Mouse (Mus musculus) ovary, postnatal 10 days (tissue): ENCODE results near the gene Mospd3.
"Not testable (repeated sequence)": the region's sequence is repeated elsewhere in the genome, so short reads cannot be mapped to it uniquely, and the experiment has no call there.

Source experiments
- DNase-seq: peaks from one replicate; pipeline ENCODE4 v3.0.0; 2022; ENCODE audit warnings: low spot score

The Mospd3 gene

DNA sequence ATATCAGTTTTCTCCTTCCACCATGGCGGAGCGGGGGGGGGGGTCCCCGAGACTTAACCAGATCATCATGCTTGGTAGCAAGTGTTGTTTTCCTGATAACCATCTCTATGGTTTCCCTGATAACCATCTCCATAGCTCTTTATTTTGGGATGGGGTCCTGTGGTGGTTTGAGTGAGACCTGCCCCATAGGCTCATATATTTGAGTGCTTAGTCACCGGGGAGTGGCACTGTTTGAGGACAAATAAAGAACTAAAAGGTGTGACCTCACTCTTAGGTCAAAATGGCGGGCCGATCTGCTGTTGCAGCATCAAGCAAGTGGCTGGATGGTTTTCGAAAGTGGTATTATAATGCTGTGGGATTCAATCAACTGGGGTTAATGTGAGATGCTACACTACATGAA lies 14.5 kb upstream of the Mospd3 start:
- DNase-seq, result no peak

DNA sequence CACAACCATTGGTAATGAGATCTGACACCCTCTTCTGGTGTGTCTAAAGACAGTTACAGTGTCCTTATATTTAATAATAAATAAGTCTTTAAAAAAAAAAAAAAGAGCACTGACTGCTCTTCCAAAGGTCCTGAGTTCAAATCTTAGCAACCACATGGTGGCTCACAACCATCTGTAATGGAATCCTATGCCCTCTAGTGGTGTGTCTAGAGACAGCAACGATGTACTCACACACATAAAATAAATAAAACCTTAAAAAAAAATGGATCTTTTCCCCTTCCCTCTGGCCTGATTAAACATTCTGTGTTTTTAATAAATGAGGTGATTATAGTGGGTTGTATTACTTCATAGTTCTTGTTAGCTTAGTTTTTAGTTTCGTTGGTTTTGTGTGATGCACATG lies 14.1 kb upstream of the Mospd3 start:
- not testable (repeated sequence) for DNase-seq

DNA sequence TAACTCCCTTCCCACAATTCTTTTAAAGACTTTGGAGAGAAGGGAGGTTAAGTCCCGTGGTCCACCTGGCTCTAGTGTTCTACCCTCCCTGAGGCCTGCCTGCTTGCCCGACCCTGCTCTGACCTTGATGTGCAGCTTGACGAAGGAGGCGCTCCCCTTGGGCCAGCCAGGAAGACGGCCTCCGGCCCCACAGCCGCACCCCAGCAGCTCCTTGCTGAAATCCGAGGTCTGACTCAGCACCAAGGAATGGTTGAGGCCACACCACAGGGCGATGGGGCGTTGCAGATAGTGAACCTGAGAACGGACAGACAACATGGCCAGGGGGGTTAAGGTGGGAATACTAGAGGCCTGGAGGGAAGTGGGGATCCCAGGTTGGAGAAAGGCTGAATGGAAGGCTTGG lies 12.7 kb upstream of the Mospd3 start, which contains the start of gene Pcolce:
Gene Pcolce (minus strand): TSS at position 235 of the 400 bp plus-strand sequence.
- DNase-seq, result no peak

DNA sequence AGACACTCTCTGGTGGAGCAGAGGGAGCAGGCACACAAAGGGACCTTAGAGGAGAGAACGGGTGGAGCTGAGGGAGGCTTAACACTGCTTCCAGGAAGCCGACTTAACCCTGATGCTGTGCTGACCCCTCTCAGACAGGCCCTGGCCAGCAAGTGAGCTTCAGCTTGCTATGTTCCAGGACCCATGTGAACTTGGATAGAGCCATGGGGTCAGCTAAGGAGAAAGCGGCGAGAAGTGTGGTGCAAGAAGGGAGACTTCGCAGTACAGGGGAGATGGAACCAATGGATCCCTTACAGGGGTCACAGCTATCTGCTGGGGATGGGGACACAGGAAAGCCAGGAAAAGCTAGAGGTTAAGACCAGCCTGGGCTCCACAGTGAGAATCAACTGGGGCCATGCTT lies 12.2 kb upstream of the Mospd3 start:
- no peak for DNase-seq

DNA sequence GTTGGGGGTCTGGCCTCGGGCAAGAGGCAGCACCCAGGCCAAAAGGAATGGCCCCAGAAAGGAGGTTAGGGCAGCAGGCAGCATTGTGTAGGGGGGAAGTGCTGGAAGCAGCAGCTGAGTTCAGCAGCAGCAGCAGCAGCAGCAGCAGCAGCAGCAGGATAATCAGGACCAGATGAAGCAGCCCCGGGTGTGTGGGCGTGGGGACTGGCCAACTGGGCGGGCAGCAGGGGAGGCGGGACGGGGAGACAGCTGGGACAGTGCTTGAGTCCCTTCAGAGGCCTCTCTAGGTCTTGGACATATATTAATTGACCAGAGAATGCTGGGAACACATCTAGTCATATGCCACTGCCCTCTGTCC lies 10.4 kb upstream of the Mospd3 start:
- DNase-seq, result no peak

DNA sequence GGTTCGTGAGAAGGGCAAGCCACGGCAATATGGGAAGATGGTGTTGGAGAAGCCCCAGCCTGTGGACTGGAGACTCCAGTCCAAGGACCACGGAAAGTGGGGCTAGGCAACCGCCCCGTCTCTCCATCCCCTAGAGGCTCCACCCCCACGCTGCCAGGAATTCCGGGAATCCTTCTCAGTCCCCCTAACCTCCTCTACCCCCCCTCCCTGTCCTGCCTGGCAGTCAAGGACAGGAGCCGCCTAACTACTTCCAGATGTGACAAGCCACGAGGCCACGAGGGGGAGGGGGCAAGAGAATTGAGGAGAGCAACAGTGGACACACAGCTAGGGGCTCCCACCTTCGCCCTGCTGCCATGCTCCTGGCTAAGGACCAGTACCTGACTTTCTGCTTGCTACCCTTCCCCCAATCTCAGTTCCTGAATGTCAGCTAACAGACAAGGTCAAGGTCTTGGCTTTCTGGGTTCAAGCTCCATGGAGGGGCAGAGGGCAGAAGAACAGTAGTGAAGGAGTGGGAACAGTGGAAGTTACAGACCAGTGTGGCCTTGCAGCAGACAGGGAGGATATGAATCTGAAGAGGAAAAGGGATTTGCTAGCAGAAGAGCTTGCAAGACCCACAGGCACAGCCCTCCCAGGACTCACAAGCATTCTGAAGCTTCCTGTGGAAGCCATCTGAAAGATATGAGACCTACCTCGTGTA lies 9.8 kb upstream of the Mospd3 start:
- no peak for DNase-seq

DNA sequence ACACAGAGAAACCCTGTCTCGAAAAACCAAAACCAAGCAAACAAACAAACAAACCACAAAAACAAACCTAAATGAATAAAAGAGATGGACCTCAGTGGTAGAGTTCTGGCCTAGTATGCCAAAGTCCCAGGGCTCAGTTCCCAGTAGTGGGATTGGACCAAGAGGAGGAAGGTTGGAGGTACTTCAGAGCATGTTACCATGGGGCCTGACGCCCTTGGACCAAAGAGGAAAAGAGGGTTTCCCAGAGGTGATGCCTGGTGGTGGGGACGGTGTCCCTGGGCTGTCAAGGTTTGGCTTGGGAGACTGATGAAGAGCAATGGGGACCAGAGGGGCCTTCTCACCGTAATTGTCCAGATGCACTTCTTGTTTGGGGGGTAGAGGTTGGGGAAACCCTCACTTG lies 9.2 kb upstream of the Mospd3 start:
- no peak for DNase-seq

DNA sequence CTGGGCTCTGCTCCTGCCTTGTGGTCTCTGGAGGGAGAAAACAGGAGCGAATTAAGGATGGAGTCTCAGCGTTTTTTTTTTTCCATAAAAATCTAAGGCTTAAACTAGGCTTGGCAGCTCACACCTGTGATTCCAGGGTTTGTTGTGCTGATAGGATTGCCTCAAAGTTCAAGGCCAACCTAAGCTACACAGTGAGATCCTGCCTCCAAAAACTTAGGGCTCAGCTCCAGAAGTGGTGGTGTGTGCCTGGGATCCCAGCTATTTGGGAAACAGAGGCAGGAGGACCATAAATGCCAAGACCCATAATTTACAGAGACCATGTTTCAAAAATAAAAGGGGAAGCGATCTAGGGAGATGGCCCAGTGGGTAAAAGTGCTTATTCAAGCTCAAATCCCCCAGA lies 8.4 kb upstream of the Mospd3 start:
- no peak for DNase-seq

DNA sequence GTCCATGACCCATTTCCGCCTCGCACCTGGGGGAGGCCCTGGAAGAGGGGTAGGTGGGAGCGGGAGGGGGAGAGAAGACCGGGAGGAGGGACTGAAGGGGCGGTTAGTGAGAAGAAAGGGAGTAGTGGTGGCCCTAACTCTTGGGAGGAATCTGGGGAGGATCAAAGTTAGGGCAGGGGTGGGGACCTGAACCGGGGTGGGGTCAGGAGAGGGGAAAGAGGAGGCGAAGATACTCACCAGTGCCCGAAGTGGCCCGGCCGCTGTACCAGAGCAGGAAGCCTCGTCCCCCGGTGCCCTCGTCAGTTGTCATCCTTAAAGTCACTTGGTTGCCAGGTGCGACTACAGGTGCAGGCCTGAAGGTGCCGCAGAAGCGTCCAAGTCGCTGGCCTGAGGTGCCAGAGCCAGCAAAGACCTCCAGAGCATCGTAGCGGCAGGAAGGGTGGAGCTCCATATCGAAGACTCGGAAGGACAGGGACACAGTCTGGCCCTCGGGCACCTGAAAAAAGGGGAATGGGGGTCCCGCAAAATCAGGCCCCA lies 7.9 kb upstream of the Mospd3 start:
- DNase-seq, result no peak

DNA sequence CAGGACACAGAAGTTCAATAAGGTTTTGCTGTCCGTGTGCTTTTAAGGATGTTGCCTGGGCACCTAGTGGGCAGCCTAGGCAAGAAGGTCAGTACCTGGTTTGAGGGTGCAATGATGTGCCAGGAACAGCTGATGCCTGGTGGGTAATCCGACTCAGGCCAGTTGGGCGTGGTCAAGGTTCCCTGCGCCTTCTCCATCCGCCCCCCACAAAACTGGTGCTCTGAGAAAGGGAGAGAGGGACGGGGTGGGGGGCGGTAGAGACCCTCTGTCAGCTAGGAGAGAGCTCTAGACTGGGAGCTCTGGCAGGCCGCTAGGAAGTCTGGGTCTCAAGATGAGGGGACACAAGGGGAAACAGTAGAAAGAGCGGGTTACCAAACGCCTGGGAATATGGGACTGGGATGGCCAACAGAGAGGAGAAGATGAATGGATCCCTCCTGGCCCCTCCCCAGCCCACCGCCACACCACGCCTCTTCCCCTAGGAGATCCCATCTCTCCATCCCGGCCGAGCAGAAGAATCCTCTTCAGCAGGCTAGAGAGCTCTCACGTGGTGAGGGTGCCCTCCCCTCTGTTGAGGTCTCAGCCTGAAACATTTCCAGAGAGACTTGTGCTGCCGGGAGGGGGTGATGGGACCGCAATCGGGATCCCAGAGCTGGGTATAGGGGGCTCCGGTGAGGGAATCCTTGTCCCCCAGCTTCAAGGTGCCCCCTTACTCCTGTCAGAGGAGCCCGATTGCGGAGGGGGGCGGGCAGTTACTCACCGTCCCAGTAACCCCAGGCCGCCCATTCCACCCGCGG lies 7.2 kb upstream of the Mospd3 start:
- no peak for DNase-seq

DNA sequence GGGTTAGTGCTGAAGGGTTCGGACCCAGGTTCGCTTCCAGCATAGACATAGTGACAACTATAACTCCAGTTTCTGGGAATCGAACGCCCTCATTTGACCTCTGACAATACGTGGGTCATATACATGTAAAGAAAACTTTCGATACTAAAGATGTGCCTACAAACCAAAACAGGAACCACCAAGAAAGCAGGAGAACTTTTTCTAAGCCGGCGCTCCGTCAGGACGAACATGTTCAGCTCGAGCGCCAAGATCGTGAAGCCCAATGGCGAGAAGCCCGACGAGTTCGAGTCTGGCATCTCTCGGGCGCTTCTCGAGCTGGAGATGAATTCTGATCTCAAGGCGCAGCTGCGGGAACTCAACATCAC lies 489 bp upstream of the Mospd3 start:
- no peak for DNase-seq

DNA sequence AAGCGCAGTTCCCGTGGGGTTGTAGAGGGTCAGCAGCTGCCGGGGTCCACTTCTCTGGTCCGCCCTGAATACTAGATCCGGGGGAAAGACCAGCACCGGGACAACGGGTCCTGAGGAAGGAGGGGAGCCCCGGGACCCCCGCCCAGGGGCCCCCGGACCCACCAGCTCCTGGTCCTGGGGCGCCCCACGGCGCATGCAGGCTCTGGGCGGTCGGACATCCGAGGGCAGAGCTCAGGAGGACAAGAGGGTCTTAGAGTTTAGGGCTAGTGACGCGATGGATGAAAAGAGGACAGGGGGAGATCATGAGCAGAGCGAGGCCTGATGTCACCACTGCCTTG lies 608 bp downstream of the Mospd3 start:
- no peak for DNase-seq

DNA sequence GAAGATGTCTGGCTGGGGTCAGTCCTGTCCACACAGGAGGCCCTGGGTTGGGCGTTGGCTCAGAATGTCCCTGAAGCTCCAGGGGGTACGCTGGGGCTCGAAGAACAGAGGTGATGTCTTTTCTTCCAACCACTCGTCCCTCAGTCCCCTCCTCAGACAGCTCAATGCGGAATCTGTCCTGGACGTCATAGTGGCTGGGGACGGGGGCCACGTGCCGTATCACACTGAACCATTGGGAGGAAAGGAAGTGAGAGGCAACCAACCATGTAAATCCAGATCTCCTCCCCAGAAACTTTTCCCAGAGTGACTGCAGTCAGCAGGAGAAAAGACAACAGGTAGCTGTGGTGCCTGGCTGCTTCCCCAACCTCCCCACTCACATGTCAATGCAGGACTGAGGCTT lies 1.3 kb downstream of the Mospd3 start:
- no peak for DNase-seq

DNA sequence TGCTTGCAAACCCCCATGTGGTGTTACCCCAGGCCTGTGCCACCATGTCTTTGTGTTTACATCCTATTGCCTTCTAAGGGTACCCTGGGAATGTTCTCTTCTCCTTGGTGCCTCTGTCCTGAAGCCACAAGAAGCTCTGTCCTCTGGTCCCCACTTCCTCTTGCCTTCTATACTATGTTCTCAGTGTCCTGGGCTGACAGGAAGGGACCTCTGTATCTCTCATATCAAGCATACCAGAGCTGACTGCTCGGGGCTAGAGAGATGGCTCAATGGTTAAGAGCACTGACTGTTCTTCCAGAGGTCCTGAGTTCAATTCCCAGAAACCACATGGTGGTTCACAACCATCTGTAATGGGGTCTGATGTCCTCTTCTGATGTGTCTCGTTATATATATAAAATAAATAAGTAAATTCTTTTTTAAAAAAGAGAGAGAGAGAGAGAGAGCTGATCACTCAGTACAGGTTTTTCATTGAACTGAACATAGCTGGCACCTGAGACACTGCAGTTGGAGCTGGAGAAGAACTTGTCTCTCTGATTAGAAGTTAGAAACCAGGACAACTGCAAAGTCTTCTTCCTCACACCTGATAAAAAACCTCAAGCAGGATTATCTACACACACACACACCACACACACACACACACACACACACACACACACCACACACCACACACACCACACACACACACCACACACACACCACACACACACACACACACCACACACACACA lies 2.6 kb downstream of the Mospd3 start:
- DNase-seq, result no peak

DNA sequence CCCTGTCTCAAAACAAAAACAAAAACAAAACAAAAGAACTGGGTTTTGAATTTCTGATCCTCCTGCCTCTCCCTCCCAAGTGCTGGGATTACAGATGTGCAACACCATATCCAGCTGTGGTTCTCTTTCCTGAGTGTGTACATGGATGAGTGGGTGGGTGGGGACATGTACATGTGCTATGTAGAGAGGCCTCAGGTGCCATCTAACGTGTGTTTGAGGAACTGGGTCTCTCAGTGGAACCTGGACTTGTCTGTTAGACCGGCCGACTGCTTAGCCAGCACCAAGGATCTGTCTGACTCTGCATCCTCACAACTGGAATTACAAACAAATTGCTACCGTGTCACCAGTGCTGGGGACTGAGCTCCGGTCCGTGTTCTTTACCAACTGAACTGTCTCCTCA lies 3.2 kb downstream of the Mospd3 start:
- no peak for DNase-seq

DNA sequence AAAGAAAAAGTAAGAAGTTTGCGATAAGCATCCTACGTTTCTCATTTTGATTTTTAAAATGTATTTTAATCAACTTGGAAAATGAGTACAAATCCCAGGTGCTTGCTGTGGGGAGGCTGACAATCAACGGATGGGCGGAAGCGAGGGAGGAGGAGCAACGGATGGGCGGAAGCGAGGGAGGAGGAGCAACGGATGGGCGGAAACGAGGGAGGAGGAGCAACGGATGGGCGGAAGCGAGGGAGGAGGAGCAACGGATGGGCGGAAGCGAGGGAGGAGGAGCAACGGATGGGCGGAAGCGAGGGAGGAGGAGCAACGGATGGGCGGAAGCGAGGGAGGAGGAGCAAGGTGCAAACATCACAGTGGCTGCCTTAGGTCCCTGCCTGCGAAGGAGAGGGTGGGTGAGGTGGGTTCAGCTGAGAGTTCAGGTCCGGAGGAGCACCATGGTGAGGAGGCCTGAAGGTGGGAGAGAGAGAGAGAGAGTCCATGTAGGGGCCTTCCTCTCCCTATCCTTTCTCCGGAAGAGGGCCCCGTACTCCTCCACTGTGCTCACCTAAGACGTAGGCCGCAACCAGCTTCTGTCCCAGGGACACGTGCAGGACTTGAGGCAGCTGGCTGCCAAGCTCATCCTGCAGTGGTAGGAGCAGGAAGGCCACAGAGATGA lies 4.1 kb downstream of the Mospd3 start:
- DNase-seq, result no peak

DNA sequence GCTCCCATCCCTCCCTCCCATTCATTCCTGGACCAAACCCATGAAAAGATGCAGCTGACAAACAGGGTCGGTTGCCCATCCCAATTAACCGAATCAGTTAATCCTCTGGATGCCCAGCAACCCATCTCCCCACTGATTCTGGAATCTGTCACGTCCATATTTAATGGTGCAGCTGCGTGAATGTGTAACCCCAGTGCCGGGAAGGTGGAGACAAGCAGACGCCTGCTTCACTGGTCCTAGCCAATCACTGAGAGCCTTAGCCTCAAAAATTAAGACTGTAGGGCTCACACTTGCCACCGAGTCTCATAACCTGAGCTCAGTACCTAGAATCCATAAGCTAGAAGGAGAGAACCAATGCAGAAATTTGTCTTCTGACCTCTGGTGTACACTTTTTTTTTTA lies 4.9 kb downstream of the Mospd3 start:
- DNase-seq, result no peak

DNA sequence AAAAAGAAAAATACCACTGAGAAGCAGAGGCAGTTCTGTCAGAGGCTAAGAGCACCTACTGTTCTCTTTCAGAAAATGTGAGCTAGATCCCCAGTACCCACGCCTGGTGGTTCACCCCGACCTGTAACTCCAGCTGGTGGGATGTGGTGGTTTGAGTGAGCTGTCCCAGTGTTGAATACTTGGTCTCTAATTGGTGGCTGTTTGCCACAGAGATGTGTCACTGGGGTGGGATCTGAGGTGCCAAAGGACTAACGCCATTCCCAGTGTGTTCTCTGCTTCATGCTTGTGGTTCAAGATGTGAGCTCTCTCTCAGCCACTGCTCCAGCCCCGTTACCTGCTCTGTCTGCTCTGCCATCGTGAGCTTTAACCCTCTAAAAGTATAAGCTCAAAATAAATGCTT lies 10.4 kb downstream of the Mospd3 start:
- DNase-seq, result no peak

DNA sequence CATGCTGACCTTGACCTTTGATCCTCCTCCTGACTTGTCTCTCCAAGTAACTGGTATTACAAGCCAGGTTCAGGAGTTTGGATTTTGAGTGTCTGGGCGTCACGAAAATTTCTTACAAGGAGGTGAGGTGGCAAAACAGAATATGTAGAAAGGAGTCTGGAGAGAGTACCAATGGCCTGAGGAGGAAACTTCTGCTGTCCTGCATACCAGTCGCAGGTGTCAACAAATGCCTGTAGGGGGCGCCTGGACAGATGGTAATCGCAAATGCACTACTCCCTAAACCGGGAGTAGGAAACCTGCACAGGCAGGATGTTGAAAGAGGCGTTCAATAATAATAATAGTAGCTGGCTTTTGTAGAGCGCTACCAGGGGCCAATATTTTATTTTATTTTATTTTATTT lies 15.9 kb downstream of the Mospd3 start:
- DNase-seq, result no peak

DNA sequence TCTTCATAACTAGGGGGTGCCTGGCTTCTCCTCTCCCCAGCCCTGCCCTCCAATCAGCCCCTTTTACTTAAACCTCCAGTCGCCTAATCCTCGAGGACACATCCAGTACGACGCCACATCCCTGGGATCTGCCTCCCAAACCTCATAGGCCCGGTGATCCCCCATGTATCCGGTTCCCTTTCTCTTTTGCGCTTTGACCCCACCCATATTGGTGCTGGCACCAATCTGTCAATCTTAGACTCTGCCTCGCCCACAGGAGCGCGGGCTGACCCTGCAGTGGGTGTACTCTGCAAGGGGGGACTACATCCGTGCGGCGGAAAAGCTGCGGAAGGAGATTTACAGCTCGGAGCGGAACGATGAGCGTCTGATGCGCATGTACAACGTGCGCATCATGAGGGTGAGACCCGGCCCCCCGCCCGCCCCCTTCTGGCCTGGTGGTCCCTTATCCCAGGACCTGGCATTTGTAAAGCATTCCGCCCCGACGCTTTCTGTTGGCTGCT lies 17.1 kb downstream of the Mospd3 start:
- DNase-seq, result no peak

DNA sequence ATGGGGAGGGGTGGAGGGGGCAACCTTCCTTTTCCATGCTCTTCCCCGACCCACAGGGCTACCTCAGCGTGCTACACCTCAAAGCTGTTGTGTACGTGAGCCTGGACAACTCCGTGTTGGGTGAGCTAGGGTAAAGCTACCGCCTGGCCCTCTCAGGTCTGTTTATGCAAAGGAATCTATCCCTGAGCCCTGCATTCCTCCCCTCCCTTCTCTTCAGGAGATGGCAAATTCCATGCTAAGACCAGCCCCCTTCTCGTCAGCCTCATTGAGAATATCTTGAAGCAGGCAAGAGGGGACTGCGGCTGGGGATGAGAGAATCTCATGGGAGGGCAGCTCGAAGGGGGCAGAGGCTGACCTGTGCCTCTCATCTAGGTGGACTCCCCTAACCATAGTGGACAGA lies 18.2 kb downstream of the Mospd3 start:
- DNase-seq, result no peak

DNA sequence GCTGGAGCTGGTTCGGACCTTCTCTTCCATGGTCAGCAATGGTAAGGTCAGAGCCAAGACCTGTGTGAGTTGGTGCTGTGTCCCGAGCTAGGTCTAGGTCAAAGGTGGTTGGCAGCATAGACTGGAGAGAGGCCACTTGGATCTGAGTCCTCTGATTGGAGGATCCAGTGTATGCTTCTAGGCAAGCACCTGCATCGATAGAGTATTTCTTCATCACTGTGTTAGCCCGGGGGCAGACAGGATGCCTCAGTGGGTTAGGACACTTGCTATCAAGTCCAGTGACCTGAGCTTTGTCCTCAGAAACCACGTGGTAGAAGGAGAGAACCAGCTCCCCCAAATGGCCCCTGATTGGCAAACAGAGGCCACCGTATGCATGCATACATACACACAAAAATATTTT lies 20.6 kb downstream of the Mospd3 start:
- no peak for DNase-seq
